Mouse (Mus musculus): ENCODE measurements around the gene Fam114a1. TPM values are rescaled to one million over a fixed set of nuclear protein-coding genes. Genes with fewer than 3 reads are reported as not detected.

The Fam114a1 gene
- polyA plus RNA-seq, 1 experiment = not detected

DNA sequence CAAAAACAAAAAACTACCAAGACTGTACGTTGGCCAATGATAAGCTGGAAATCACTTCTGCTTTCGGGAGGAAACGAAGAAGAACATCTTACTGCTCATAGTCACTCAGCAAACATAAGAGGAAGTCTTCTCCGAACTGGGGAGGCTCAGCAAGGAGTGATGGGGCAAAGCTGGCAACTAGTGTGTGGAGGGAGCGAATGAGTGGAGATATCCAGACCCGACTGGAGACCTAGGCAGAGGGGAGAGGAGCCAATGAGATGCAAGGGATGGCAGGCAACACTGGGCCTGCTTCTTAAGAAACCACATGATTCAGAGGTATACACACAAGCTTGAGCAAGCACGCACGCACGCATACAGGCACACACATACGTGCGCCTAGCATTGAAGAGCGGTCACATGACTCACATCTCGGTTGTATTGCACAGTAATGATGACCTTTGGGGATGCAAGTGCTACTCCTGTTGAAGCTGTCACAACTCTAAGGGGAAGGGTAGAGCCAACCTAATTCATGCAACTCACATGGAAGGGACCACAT is 8.9 kb upstream of the Fam114a1 start:
- no peak overlapping the region for H3K4me3 ChIP-seq (ENCODE audit: insufficient read depth, low read depth, low read length)
- no peak for TF ChIP-seq CTCF (IDR thresholded peaks at IDR 0.05; ENCODE audit: insufficient read depth, low read depth, low read length)
- TF ChIP-seq POLR2A (IDR thresholded peaks at IDR 0.05; ENCODE audit: insufficient read depth, low read depth, low read length) = no peak
- no peak overlapping the region for H3K27ac ChIP-seq (ENCODE audit: insufficient read depth, low read depth, low read length)
- no peaks in the 10 kb centered on the region for H3K4me1 ChIP-seq (ENCODE audit: control insufficient read depth, insufficient read depth, low read length)
- 93% methylated on average over 13 of the region's 13 CpGs for WGBS

DNA sequence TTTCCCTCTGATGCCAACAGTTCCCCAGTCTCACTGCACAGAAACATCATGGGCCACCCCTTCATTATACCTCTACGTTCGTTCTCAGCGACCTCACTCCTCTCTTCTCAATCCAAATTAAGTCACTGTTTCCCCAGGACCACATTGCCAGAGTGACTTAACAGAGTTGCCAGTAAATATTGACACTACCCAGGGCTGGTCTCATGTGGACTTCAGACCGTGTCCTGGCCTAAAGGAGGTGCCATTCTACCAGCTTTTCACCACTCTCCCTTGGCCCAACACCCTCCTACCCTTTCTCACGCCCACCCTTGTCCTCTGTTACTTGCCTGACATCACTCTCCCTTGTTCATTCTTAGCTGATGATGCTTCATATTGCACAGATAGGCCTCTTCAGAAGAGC is 6.6 kb upstream of the Fam114a1 start:
- H3K27ac ChIP-seq (ENCODE audit: insufficient read depth, low read depth, low read length) = no peak overlapping the region
- WGBS = 75% methylated on average over 5 of the region's 5 CpGs

DNA sequence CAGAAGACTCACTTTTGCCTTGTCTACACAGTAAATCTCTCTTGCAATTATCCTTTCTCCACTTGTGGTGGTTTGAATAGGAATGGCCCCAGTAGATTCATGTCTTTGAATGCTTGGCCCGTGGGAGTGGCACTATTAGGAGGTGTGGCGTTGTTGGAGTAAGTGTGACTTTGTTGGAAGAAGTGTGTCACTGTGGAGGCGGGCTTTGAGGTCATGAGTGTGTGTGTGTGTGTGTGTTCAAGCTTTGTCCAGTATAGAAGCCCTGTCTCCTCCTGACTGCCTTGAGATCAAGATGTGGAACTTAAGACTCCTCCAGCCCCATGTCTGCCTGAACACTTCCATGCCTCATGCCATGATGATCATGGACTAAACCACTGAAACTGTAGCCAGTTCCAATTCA is 6.1 kb upstream of the Fam114a1 start:
- Histone ChIP-seq H3K4me1 (ENCODE audit: control insufficient read depth, insufficient read depth, low read length) (no peaks in the 10 kb centered on the region), H3K4me3 (ENCODE audit: insufficient read depth, low read depth, low read length) (no peak overlapping the region), H3K27ac (ENCODE audit: insufficient read depth, low read depth, low read length) (no peak overlapping the region)
- WGBS = 90% methylated on average over 3 of the region's 3 CpGs
- no peak for TF ChIP-seq CTCF (IDR thresholded peaks at IDR 0.05; ENCODE audit: insufficient read depth, low read depth, low read length)
- no peak for TF ChIP-seq POLR2A (IDR thresholded peaks at IDR 0.05; ENCODE audit: insufficient read depth, low read depth, low read length)

More for the DNA sequence above, 6.6 kb upstream of the Fam114a1 start:
- Histone ChIP-seq H3K4me3 (ENCODE audit: insufficient read depth, low read depth, low read length) (no peak overlapping the region), H3K4me1 (ENCODE audit: control insufficient read depth, insufficient read depth, low read length) (no peaks in the 10 kb centered on the region)
- TF ChIP-seq POLR2A (IDR thresholded peaks at IDR 0.05; ENCODE audit: insufficient read depth, low read depth, low read length) (no peak), CTCF (IDR thresholded peaks at IDR 0.05; ENCODE audit: insufficient read depth, low read depth, low read length) (no peak)

DNA sequence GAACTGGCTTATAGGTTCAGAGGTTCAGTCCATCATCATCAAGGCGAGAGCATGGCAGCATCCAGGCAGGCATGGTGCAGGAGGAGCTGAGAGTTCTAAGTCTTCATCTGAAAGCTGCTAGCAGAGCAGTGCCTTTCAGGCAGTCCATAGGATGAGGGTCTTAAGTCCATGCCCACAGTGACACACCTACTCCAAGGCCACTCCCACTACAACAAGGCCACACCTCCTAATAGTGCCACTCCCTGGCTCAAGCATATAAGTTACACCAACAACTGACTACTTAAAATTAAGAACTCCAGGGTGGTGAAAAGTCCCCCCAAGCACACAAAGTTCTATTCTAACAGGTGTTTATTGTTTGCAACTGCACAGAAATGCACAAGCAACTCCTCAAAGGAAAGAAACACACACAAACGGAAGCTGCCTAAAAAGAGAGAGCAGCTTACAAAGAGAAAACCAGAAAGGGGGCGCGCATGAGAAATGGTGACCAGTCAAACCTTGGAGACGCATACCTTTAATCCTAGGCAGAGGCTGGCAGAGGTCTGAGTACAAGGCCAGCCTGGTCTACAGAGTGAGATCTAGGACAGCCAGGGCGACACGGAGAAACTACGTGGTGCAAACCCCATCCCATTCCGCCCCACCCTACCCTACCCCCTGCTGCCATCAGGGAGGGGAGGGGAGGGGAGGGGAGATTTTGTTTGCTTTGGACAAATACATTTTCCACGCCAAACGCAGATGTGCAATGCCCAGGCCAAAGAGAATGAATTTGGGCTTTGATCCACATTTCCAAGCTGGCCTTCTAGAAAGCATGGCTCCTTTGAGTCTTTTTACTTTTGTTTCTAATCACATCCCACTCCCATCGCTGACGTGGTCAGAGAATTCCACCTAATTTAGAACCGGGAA is 660 bp upstream of the Fam114a1 start:
- no peak overlapping the region for H3K27ac ChIP-seq (ENCODE audit: insufficient read depth, low read depth, low read length)
- TF ChIP-seq CTCF (IDR thresholded peaks at IDR 0.05; ENCODE audit: insufficient read depth, low read depth, low read length) (no peak), POLR2A (IDR thresholded peaks at IDR 0.05; ENCODE audit: insufficient read depth, low read depth, low read length) (no peak)
- H3K4me1 ChIP-seq (ENCODE audit: control insufficient read depth, insufficient read depth, low read length) = peaks cover 9% of the 10 kb centered on the region
- WGBS = 29% methylated on average over 14 of the region's 14 CpGs
- H3K4me3 ChIP-seq (ENCODE audit: insufficient read depth, low read depth, low read length) = peak overlapping the region; percentile 54

DNA sequence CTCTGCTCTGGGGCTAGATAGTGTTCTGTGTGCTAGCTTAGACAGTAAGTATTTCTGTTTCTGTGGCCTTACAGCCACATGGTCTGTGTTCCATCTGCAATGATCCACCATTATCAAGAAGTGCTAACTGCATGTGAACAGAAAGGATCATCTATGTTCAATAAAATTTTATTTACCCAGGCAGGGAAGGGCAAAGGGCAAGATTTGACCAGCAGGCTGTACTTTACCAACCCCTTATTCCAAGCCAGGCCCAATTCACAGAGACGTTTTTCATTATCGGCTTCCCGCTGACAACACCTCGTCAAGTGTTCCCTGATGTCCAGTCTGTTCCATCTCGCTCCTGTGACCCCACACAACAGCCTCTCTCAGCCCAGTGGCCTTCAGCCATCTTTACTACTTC is 5.2 kb downstream of the Fam114a1 start:
- Histone ChIP-seq H3K27ac (ENCODE audit: insufficient read depth, low read depth, low read length) (no peak overlapping the region), H3K4me1 (ENCODE audit: control insufficient read depth, insufficient read depth, low read length) (peaks cover 5% of the 10 kb centered on the region), H3K4me3 (ENCODE audit: insufficient read depth, low read depth, low read length) (no peak overlapping the region)
- WGBS = 89% methylated on average over 5 of the region's 5 CpGs
- TF ChIP-seq POLR2A (IDR thresholded peaks at IDR 0.05; ENCODE audit: insufficient read depth, low read depth, low read length) (no peak), CTCF (IDR thresholded peaks at IDR 0.05; ENCODE audit: insufficient read depth, low read depth, low read length) (no peak)

DNA sequence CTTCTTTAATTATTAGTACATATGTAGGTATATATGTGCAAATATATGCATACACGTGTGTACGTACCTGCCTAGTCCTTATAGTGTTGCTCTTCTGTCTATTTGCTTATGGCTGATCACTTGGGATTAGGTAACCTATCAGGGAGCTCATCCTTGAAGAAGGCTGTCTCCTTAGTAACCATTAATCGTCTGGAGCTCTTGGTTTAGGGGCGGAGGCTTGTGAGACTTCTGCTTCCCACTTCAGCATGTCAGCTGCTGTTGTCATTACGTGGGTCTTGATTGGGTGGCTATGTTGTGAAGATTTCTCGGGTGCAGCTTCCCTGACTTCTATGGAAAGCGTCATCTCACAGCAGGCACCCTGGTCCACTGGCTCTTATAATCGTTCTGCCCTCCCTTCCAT is 7.3 kb downstream of the Fam114a1 start:
- no peak overlapping the region for H3K27ac ChIP-seq (ENCODE audit: insufficient read depth, low read depth, low read length)
- H3K4me1 ChIP-seq (ENCODE audit: control insufficient read depth, insufficient read depth, low read length) = no peaks in the 10 kb centered on the region
- no peak for TF ChIP-seq CTCF (IDR thresholded peaks at IDR 0.05; ENCODE audit: insufficient read depth, low read depth, low read length)
- no peak for TF ChIP-seq POLR2A (IDR thresholded peaks at IDR 0.05; ENCODE audit: insufficient read depth, low read depth, low read length)
- H3K4me3 ChIP-seq (ENCODE audit: insufficient read depth, low read depth, low read length) = no peak overlapping the region
- WGBS = 70% methylated on average over 8 of the region's 8 CpGs

DNA sequence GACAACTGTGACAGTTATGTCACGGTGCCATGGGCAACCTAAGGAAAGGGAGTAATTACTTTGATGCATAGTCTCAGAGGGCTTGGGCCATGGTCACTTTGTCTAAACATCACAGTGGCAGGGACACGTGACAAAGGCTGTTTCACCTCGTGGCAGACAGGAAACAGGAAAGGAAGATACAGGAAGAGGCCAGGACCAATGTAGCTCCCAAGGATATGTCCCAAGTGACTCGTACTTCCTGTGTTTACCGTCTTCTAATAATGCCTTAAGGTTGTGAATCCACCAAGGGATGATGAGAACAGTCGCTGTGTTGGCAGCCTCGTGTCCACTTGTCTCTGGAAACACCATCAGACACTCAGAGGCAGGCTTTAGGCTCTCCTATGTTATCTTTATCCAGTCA is 16.1 kb downstream of the Fam114a1 start:
- WGBS = 77% methylated on average over 7 of the region's 7 CpGs
- Histone ChIP-seq H3K27ac (ENCODE audit: insufficient read depth, low read depth, low read length) (no peak overlapping the region), H3K4me3 (ENCODE audit: insufficient read depth, low read depth, low read length) (no peak overlapping the region), H3K4me1 (ENCODE audit: control insufficient read depth, insufficient read depth, low read length) (no peaks in the 10 kb centered on the region)
- no peak for TF ChIP-seq POLR2A (IDR thresholded peaks at IDR 0.05; ENCODE audit: insufficient read depth, low read depth, low read length)
- TF ChIP-seq CTCF (IDR thresholded peaks at IDR 0.05; ENCODE audit: insufficient read depth, low read depth, low read length) = no peak

DNA sequence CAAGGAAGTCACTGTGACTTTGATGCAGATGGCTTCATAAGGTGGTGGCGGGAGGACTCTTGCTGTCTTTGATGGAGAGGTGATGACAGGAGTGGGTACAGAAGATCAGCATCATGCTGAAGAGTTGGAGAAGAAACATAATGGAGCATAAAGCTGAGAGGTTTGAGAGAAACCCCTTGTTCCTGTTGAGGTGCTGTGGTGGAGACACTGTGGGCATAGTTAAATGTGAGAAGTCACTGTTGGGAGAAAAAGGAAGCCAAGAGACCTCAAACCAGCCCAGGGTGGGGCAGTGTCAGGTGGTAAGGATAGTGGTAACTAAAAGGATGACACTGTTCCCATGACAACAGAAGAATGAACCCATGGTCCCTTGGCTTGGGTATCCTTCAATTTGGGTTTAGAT is 20.1 kb downstream of the Fam114a1 start:
- no peaks in the 10 kb centered on the region for H3K4me1 ChIP-seq (ENCODE audit: control insufficient read depth, insufficient read depth, low read length)
- no peak overlapping the region for H3K4me3 ChIP-seq (ENCODE audit: insufficient read depth, low read depth, low read length)
- no peak overlapping the region for H3K27ac ChIP-seq (ENCODE audit: insufficient read depth, low read depth, low read length)
- TF ChIP-seq CTCF (IDR thresholded peaks at IDR 0.05; ENCODE audit: insufficient read depth, low read depth, low read length) (no peak), POLR2A (IDR thresholded peaks at IDR 0.05; ENCODE audit: insufficient read depth, low read depth, low read length) (no peak)
- WGBS = 98% methylated on average over 1 of the region's 1 CpGs

DNA sequence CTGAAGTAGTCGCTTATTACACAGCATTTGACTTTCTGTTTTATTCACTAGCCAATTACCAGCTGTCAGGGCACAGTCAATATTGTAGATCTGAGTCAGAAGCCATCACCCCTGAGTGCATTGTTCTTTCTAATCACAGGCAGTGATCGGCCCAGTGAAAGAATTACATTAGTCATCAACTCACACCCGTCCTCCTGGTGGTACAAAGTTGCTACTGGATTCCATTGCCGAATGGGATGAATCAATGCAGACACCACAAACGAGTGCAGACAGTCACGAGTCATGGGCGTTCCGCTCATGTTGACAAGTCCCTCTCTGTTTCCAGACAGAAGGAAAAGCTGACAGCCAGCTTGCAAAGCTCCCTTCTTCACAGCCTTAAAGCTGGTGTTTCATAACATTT is 22.7 kb downstream of the Fam114a1 start:
- no peak overlapping the region for H3K4me3 ChIP-seq (ENCODE audit: insufficient read depth, low read depth, low read length)
- no peak overlapping the region for H3K27ac ChIP-seq (ENCODE audit: insufficient read depth, low read depth, low read length)
- no peak for TF ChIP-seq POLR2A (IDR thresholded peaks at IDR 0.05; ENCODE audit: insufficient read depth, low read depth, low read length)
- no peak for TF ChIP-seq CTCF (IDR thresholded peaks at IDR 0.05; ENCODE audit: insufficient read depth, low read depth, low read length)
- 29% methylated on average over 8 of the region's 8 CpGs for WGBS
- no peaks in the 10 kb centered on the region for H3K4me1 ChIP-seq (ENCODE audit: control insufficient read depth, insufficient read depth, low read length)
